Mouse (Mus musculus) retina, postnatal 1 day (tissue): ENCODE measurements around the gene Fbxo44.
"Not testable (repeated sequence)": the region's sequence is repeated elsewhere in the genome, so short reads cannot be mapped to it uniquely, and the experiment has no call there.

ENCODE experiments used
- DNase-seq: peaks from one replicate; pipeline ENCODE4 v3.0.0-alpha.2; 2012

The Fbxo44 gene

DNA sequence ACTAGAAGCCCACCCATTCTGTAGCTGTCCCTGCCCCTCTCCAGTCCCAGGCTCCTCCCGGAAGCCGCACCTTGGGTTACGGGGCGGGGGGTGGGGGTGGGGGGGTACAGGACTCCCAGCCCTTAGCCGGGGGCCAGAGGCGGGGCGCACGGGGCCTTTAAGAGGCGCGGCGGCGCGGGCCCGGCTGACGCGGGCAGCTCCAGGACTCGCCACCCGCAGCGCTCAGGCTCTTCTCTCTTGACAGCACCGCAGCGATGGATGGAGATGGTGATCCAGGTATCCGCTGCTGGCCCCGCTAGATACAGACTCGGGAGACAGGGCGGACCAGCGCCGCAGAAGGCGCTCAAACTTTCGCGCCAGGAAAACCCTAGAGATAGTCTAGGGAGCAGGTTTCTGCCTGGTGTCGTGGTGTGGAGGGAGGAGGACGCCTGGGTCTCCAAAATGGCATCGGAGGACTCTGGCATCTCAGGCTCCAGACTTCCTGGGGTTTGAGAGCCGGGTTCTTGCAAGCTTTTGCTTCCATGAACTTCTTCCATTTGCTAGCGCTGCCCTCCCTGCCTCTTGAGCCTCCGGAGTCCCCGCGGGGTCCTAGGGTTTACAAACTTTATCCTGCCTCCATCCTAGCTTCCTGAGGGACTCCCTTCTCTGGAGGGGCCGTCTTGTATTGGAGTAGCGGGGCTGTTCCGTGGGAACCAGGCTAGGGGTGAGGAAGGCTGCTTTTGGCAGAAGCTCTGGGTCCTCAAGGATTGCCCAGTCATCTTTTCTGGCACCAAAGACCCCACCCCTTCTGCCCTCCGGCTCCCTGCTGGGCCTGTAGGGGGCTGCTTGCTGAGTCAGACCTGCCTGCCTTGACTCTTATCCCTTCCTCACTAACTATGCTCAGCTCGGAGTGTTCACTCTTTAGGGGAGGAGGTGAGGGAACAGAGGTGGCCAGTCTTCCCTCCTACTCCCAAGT is at the start of gene Fbxo44, which contains the start of gene Fbxo2:
Gene Fbxo44 (minus strand): TSS at position 47 of the 955 bp plus-strand sequence.
Gene Fbxo2 (plus strand): TSS at position 186 of the 955 bp plus-strand sequence.
- DNase-seq = no peak

- no peak for DNase-seq
Measured at GRCm38 (mm10) chr4:148204873-148205232, 44.6 kb upstream of the Fbxo44 start.

- no peak for DNase-seq
Measured at GRCm38 (mm10) chr4:148204061-148204872, 44.0 kb upstream of the Fbxo44 start.

- DNase-seq = no peak
Measured at GRCm38 (mm10) chr4:148203557-148203956, 43.3 kb upstream of the Fbxo44 start.

DNA sequence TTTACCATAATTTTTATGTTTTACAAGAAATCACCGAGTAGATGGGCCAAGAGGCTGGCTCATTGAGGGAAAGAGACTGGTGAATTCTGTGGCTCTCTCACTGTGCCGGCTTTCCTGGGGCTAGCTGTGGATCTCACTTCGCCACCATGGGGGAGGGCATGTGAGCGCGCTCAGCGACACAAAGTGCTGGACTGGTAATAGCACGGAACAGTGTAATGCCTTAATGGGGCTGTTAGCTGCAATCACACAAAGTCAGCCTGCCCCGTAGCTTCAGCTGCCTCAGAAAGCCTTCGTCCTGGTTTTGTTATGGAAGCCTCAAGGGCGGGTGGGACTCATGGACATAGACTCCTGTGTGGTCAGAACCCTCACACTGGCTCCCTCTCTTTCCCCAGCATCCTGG is 38.4 kb upstream of the Fbxo44 start:
- no peak for DNase-seq

GRCm38 (mm10) chr4:148194400-148194799 is 34.1 kb upstream of the Fbxo44 start:
- no peak for DNase-seq

- DNase-seq = no peak
Measured at GRCm38 (mm10) chr4:148192707-148193245, 32.5 kb upstream of the Fbxo44 start.

GRCm38 (mm10) chr4:148188767-148189166 is 28.5 kb upstream of the Fbxo44 start:
- not testable (repeated sequence) for DNase-seq

DNA sequence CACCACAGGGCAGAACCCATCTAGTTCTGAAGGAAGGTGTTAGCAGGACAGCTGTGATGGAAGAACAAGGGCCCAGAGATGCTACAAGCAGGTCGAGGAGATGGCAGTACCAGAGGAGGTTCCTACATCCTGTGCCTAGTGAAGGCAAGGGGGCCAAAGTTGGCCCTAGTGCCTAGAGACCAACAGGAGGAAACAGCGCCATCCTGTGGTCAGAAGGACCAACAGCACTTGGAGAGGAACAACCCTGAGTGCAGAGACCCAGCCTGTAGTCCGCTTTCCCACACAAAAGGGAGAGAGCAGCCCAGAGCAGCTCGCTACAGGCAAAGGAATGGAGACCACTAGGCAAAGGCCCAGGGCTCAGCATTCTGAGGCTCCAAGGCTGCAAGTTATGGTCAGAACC is 25.5 kb upstream of the Fbxo44 start:
- no peak for DNase-seq

DNA sequence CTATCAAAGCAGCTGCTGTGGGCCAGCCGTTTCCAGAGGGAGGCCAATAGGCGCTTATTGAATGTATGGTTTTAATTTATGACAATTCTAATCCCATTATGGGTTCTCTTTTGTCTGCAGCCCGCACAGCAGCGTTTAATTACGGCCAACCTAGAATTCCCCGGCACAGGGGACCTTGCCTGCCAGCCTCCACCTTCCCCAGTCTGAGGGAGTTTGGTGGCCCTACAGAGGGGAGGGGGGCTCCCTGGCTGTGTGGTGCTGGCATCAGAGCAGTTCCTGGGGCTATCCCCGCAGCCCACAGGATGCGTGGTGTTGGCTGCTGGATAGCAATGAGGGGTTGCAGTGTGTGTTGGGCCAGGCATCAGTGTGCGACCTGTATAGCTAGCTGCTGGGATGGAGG is 24.3 kb upstream of the Fbxo44 start:
- DNase-seq = peak; percentile 62

DNA sequence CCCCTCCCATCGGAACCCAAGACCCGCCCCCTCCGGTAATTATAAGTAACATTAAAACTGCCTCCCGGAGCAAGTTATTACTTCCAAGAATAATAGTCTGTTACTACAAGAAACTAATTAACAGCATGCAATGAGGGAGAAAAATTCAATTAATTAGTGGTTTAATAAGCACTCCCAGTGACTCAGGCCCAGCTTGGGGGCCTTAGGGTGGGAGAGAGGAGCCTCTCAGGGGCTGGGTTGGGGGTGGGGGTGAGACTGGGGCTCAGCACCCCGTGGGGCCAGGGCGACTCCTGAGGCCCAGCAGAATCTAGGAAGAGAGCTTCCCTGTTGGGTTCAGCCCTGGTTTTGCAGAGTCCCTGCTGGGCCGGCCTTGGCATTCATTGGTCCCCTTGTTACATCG is 22.1 kb upstream of the Fbxo44 start:
- DNase-seq = peak; percentile 82

DNA sequence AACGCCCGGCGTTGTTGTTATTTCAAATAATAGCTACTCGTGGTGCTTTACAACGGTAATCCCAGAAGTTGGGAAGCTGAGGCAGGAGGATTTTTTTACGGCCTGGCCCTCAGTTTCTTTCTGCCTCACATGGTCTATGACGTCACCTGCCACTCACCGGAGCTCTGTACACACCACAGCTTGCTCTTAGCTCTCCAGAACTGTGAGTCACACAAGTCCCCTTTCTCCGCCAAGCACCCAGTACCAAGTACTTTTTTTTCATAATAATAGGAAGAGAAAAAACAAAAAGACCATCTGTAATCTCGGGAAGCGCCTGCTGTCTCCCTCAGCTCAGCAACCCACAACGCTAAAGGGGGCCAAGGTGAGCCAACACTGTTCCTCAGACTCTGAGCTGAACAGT is 21.2 kb upstream of the Fbxo44 start:
- no peak for DNase-seq

- DNase-seq = no peak
Measured at GRCm38 (mm10) chr4:148177716-148178115, 17.4 kb upstream of the Fbxo44 start.

GRCm38 (mm10) chr4:148176603-148177002 is 16.3 kb upstream of the Fbxo44 start:
- not testable (repeated sequence) for DNase-seq

GRCm38 (mm10) chr4:148174495-148174862 is 14.2 kb upstream of the Fbxo44 start:
- DNase-seq = no peak

GRCm38 (mm10) chr4:148173811-148174494 is 13.7 kb upstream of the Fbxo44 start:
- DNase-seq = peak; percentile 70

DNA sequence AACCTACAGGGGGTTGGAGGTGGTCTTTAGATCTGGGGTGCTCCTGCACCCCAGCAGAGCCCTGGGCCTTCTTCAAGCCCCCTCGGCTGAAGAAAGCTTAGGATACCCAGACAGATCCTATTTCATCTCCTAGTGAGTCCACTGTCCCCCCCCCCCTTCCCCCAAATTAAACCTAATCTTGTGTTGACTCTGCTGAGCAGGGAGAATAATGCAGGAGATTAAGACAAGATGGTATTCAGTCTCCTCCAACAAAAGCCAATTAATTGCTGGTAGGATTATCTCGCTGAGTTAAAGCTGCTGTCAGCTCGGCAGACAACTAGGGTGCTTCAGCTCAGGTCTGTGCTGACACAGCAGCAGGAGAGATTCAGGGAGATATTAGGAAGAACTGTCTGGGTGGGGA is 11.0 kb upstream of the Fbxo44 start:
- DNase-seq = peak; percentile 92

GRCm38 (mm10) chr4:148170842-148171241 is 10.6 kb upstream of the Fbxo44 start:
- DNase-seq = peak; percentile 74

DNA sequence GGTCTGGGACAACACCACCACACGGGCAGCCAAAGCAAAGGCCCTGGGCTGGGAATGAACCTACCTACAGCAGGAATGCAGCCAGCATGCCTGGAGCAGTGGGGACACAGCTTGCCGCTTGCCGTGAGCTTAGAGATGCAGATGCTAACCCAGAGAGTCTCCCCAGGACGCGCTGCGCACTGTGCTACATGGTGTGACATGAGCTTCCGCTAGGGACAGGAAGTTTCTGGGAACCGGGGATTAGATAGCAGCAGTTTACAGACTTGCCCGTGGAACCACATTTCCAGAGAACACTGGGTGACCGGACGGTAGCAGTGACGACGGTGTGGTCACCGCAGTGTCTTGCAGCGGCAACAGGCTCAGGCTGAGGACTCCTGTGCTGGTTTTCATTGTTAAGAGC is 9.3 kb upstream of the Fbxo44 start:
- DNase-seq = no peak

DNA sequence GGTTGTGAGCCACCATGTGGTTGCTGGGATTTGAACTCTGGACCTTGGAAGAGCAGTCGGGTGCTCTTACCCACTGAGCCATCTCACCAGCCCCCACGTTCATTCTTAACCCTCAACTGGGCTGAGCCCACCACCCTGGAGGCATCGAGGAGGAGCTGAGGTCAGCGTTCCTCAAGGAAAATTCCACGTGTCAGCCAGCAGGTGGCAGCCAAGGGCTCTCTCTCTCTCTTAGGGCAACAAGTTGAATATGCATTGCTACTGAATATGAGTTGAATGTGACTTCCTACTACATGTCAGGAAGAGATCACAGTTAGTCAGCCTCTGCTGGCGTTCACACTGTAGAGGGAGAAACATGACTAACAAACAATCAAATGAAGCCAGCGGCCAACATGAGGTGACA is 8.0 kb upstream of the Fbxo44 start:
- DNase-seq = peak; percentile 89

DNA sequence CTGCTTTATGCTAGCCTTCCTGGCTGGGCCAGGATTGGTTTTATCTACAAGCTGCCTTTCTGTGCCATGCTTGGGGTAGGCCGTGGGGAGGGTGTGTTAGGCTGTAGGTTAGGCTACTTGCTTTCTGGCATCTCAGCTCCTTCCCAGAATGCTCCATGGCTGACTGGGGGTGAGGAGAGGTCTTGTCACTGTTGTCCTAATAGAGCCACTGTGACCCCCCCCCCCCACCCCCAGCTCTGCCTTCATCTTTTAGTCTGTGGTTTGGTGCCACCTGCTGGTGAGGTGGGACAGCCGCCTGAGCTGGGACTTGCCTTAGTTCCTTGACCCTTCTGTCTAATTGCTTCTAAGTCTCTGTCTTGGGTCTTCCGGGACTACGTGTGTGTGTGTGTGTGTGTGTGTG is 6.7 kb upstream of the Fbxo44 start:
- peak; percentile 84 for DNase-seq

- peak; percentile 86 for DNase-seq
Measured at GRCm38 (mm10) chr4:148166431-148166830, 6.1 kb upstream of the Fbxo44 start.

- DNase-seq = no peak
Measured at GRCm38 (mm10) chr4:148165551-148165950, 5.3 kb upstream of the Fbxo44 start.
